Mouse (Mus musculus) CD8-positive naive resting alpha-beta T cell, adult 2 months (primary cell): Measurements from ENCODE around the gene Ttc16.

ENCODE experiments used
- DNase-seq, 2 experiments: peaks; one replicate each; pipeline ENCODE4 v3.0.0; 2022; ENCODE audit warnings: low read depth in 2 of 2, low spot score in 2 of 2

Ttc16 gene

DNA sequence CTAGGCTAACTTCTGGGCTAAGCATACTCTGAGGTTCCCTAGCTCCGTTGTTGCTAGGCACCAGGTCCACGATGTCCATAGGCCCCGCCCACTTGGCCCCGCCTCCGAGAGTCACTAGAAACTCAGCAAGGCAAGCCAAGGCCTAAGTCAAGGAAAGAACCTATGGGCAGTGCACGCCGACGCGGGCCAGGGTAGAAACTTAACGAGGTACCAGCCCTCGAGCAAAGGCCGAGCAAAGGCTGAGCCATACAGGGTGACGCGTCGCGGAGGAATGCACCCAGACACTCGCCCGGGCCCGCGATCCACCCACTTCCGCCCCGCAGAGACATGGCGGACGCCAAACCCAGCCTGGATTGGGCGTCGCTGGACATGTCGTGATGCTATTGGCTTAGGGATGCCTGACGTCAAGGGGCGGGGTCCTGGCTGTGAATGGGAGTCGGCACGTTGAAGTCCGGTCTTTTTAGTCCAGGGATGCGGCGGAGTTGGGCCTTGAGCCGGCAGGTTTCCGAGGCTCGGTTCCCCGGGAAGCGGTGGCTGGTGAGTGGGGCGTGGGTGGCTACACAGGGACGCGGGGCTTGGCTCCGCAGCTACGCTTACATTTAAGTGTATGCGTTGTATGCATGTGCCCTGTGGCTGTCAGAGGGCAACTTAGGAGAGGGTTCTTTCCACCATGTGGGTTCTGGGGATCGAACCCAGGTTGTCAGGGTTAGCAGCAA, at the start of gene Ttc16, which contains the start of gene Ptrh1:
TSS of gene Ttc16 (minus strand) at position 275 of the 716 bp plus-strand sequence.
TSS of gene Ptrh1 (plus strand) at position 428 of the 716 bp plus-strand sequence.
- DNase-seq = peak; percentile 93 to 97

DNA sequence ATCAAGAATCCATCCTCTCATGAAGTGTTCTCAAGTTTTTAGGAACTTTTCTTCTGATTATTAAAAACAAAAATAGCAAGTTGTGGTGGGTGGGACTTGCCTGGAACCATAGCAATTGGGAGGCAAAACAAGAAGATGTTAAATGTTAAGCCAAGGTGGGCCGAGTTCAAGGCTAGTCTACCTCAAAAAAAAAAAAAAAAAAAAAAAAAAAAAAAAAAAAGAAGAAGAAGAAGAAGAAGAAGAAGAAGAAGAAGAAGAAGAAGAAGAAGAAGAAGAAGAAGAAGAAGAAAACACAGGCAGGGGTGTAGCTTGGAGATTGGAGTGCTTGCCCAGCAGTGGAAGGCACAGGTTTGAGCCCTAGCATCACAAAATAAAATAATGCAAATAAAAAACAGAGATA, 49.3 kb upstream of the Ttc16 start:
- no peak for DNase-seq

DNA sequence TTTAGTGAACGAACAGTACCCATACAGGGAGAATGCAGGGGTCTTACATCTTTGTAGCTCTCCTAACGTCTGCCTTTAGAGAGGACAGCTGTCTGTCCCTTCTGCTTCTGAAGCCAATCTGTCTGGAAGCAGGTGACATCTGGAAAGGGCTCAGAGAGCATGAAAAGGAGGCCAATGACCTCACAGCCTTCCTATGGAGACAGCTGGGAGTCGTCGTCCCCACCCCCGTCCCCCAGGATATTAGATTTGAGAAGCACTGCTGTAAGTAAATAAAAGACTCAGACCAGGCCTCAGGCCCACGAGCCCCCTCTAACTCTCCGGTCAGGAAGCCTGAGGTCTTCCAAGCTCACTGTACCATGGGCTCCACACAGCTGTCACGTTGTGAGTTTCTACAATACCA, 48.7 kb upstream of the Ttc16 start:
- no peak for DNase-seq

DNA sequence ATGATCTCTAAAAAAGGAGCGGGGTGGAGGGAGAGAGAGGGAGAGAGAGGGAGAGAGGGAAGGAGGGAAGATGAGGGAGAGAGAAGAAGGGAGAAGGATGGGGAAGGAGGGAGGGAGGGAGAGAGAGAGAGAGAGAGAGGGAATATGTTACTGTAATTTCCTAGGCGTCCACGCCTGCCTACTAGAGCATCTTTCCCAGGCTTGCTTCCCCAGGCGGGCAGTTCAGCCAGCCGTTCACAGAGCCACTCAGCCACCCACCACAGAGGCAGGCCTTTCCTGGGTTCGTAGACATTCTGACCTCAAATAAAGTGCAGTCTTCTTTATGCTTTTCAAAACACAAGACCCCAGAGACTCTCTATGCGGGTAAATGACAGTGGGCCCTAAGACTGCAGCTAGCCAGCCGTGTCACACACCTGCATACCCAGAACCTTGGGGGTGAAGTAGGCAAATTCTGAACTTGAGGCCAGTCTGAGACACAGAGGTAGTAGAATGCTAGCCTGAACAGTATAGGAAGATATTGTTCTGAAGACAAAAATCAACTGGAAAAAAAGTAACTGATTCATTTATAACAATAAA, 48.2 kb upstream of the Ttc16 start:
- DNase-seq = no peak

DNA sequence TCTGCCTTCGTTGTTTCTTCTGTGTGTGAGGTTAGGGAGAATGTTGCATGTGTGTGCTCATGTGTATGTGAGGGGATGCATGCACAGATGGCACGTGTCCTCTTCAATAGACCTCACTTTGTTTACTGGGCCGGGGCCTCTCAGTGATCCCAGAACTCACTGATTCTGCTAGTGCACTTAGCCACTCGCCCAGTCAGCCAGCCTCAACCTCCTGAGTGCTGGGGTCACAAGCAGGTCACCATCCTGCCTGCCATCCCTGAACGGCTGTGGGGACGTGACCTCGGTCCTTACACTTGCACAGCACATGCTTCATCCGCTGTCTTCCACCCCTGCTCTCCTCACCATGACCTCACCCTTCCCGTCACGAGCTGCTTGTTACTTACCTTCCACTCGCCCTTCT, 47.7 kb upstream of the Ttc16 start:
- DNase-seq = no peak

GRCm38 (mm10) chr2:32822643-32823042, 47.2 kb upstream of the Ttc16 start:
- DNase-seq = no peak

GRCm38 (mm10) chr2:32821041-32821802, 45.8 kb upstream of the Ttc16 start:
- peak; percentile 11 to 33 for DNase-seq

- no peak for DNase-seq
These were observed 42.8 kb upstream of the Ttc16 start for GRCm38 (mm10) chr2:32818208-32818607.

DNA sequence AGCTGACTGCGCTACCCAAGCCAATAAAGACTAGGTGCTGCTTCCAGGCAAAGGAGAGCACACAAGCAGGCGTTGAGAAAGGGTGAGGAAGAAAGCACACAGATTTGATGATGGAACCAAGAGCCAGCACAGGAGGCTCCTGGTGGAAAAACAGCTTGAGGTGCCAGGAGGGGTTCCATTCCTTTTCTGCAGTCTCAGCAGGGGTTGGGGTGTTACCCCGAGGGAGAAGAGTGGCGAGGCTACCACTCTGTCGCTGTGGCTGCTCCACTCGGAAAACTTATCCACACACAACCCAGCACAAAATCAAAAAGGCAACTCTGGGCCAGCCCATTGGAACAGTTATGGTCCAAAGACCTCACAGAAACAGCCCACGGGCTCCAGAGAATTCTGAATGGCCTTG, 42.2 kb upstream of the Ttc16 start:
- DNase-seq = no peak

DNA sequence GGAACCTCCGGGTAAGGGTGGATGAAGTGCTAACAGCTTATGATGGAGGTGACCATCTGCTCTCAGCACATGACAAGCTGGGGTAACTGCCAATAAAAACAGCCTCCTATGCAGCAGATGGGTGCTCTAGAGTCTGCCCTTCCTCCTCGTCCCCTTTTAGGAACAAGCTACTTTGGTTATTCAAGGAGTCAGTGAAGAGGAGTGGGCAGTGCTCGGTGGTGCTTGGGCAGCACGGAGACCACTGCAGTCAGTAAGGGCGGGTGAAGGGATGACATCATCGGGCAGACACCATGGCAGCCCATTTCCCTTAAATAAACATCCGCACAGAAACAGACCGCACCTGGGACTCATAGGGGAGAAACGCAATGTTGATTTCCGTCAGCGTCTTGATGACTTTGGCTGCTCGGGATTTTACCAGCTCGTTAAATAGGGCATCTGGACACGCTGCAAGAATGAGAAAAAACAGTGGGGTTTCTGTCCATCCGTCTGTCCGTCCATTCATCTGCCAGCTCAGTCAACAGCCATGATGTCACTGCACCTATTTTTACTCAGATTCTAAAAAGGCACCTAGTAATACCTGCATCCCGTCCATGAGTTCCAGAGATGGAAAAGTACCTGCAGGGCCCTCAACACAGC, 41.6 kb upstream of the Ttc16 start:
- DNase-seq = no peak

- DNase-seq = no peak
These were observed 41.1 kb upstream of the Ttc16 start for GRCm38 (mm10) chr2:32816497-32816896.

DNA sequence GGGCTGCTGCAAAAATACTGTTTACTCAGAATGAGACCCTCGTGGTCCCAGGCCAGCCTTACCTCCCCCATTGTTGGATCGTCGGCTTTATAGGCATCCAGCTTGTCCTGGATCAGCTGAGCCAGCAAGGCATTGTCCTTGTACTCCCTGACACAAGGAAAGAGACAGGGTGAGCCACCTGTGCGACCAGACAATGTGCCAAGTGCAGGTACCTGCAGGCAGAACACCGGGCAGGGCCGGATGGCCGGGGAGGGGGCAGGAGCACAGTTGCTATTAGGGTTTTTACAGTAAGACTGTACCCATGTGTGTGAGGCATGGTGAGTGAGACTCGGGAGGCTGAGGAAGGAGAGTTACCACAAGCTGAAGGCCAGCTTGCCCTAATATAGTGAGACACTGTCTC, 36.5 kb upstream of the Ttc16 start:
- no peak for DNase-seq

GRCm38 (mm10) chr2:32808816-32809566, 33.6 kb upstream of the Ttc16 start:
- DNase-seq = no peak

DNA sequence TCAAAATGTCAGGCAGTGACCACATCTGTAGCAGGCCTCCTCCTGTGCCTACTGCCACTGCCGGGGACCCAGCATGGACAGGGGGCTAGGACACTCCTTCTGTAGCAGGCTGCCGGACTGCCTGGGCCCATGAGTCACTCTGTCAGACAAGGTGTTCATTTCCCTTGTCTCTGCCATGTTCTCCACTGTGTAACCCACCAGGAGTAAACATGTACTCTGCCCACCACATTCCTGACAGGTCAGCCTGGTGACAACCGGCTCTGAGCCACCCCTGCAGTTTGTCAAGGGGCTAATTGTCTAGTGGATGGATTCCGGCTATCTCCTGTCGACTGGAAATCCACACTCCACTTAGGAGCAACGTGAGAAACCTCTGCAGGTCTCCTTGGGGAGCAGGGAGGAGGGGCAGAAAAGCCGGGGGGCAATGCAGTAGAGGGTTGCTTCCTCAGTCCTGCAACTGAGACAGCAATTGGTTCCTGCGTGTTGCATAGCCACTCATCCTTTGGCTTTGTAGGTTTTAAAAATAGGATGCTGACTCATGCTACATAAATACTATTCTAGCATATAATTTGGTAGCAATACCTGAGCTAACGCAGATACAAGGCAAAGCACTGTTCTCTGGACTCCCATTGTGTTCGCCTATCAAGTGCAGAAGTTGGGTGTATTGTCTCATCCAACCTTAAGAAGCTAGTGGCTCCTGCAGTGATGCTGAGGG, 23.0 kb upstream of the Ttc16 start:
- DNase-seq = no peak

DNA sequence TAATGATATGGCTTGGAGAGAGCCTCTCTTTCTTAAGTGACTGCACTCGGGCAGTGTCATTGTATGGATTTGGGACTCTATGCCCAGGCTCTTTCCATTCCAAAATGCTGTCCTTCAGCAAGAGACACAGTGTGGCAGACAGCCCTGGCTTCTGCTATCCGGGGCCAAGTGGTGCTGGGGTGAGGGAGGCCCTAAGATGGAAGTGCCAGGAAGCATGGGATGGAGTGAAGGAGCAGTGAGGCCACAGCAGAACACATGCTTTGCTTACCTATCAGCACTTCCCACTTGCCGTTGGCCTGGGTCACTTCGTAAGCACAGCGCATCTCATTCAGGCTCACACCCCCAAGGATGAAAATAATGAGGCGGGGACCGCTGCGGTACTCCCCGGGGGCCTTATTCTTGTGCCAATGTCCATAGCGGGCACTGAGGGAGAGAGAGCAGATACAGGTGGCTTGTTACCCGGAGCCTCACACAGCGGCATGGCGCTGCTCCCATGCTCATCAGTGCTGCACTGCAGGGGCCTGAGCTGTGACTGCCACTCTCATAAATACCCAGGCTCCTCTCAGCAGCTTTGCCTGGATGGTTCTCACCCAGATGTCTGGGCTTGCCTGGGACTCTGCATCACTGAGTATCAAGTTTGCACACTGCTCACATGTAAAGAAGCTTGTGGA, 20.4 kb upstream of the Ttc16 start:
- no peak for DNase-seq

DNA sequence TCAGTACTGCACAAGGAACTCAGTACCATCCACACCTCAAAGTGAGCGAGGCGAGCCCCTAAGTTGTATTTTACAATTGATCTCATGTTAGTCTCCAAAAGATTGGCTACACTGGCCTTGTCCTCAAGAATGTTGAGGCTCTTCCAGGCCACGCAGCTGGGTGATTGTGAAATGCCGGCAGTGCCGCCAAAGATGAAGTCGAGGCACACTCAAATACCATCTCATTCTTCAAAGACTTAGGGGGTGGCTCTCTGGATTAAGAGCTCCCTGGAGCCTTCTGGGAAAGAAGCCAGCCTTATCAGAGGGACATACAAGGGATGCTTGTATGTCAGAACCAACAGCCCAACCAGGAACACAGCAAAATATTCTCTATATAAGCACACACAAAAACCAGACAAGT, 15.9 kb upstream of the Ttc16 start:
- no peak for DNase-seq

DNA sequence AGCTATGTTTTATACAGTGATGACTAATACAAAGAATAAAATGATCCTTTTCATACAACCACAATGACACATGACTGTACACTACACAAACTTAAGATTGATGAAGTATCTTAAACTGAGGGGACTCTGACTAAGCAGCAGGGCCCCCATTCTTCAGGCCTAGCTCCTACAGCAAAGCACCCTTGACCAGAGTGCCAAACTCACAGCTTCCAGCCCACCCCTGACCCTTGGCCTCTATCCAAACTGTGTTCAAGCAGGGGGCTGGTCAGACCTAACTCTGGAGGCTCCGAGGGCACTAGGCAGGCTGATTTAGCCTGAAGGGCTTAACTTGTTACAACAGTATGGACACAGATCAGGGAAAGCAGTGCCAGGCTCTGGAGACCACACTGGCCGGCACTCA, 13.1 kb upstream of the Ttc16 start:
- DNase-seq = no peak

GRCm38 (mm10) chr2:32787176-32787575, 11.7 kb upstream of the Ttc16 start:
- DNase-seq = no peak

- DNase-seq = no peak
These were observed 8.7 kb upstream of the Ttc16 start, which contains the start of gene Cfap157 for GRCm38 (mm10) chr2:32784048-32784681. Cfap157 (minus strand) TSS chr2:32784428.
